Mouse (Mus musculus) hindbrain, embryonic 14.5 days (tissue): ENCODE results near the gene Get4. TPM values are rescaled to one million over a fixed set of nuclear protein-coding genes. Genes with fewer than 3 reads are reported as not detected.

Experiments
- ATAC-seq: fragments of 200-750 bp; cut with Nextera tagmentation; 2 replicates; pipeline ENCODE4 v1.8.0; 2017; ENCODE audit warnings: moderate number of reproducible peaks, mild to moderate bottlenecking, moderate TSS enrichment, moderate library complexity; ENCODE audit not compliant: low FRiP score
- DNase-seq: peaks from one replicate; pipeline ENCODE4 v3.0.0-alpha.2; 2015; ENCODE audit warnings: low spot score
- H3K27ac ChIP-seq: fragments of 300-500 bp; sonication (generic); 2 replicates; pipeline ENCODE4 v1.5.1; 2014; ENCODE audit warnings: mild to moderate bottlenecking, moderate library complexity
- H3K27me3 ChIP-seq: fragments of 300-500 bp; sonication (generic); 2 replicates; pipeline ENCODE4 v1.6.1; 2014; ENCODE audit warnings: mild to moderate bottlenecking, low read length, mixed read lengths; ENCODE audit not compliant: control insufficient read depth, insufficient read depth
- H3K36me3 ChIP-seq: fragments of 300-500 bp; sonication (generic); replicated peaks from 2 replicates; pipeline ENCODE4 v1.6.1; 2014; ENCODE audit not compliant: control insufficient read depth, insufficient read depth
- H3K4me1 ChIP-seq: fragments of 300-500 bp; sonication (generic); replicated peaks from 2 replicates; pipeline ENCODE4 v1.6.1; 2014; ENCODE audit warnings: antibody characterized with exemption, low read length, mixed read lengths; ENCODE audit not compliant: control insufficient read depth, insufficient read depth
- H3K4me2 ChIP-seq: fragments of 300-500 bp; sonication (generic); replicated peaks from 2 replicates; pipeline ENCODE4 v1.6.1; 2014; ENCODE audit warnings: mild to moderate bottlenecking, moderate library complexity
- H3K4me3 ChIP-seq: fragments of 300-500 bp; sonication (generic); replicated peaks from 2 replicates; pipeline ENCODE4 v1.5.1; 2014; ENCODE audit warnings: mild to moderate bottlenecking, low read length
- H3K9ac ChIP-seq: fragments of 300-500 bp; sonication (generic); 2 replicates; pipeline ENCODE4 v1.6.1; 2014
- H3K9me3 ChIP-seq: fragments of 300-500 bp; sonication (generic); 2 replicates; pipeline ENCODE4 v1.6.1; 2016; ENCODE audit warnings: low read length; ENCODE audit not compliant: control insufficient read depth
- WGBS: fragments of 180-500 bp; shearing (Covaris S2); extraction: QIAGEN DNeasy Blood & Tissue Kit; methylation state at CpG from one replicate; pipeline ENCODE4 v1.1.7; 2014; 5-methylcytosine and 5-hydroxymethylcytosine counted together
- polyA plus RNA-seq: library from polyadenylated mRNA; unstranded; fragments of >200 nt; fragmentation: Nextera tagmentation; extraction: Ambion mirVana; gene quantifications from 2 replicates; pipeline ENCODE4 v1.2.1, GENCODE M21; 2014

Gene Get4
- polyA plus RNA-seq, 1 experiment from 2014 or later = 116 TPM

- WGBS = under 1% methylated on average over 7 of the region's 7 CpGs
- peaks cover 23% of the 10 kb centered on the region for H3K4me1 ChIP-seq
Measured at GRCm38 (mm10) chr5:139252910-139253245, 754 bp downstream of the Get4 start.

GRCm38 (mm10) chr5:139253301-139253741 lies 1.2 kb downstream of the Get4 start:
- peak overlapping the region; percentile 84 for H3K9ac ChIP-seq
- no peak for ATAC-seq
- WGBS = 8% methylated on average over 6 of the region's 6 CpGs
- H3K4me3 ChIP-seq = peak overlapping the region; percentile 65
- H3K27ac ChIP-seq = peak overlapping the region; percentile 89
- H3K27me3 ChIP-seq = no peaks in the 10 kb centered on the region
- peaks cover 22% of the 10 kb centered on the region for H3K36me3 ChIP-seq
- DNase-seq = no peak
- H3K9me3 ChIP-seq = no peaks in the 10 kb centered on the region
- peak overlapping the region; percentile 92 for H3K4me2 ChIP-seq
- H3K4me1 ChIP-seq = peaks cover 23% of the 10 kb centered on the region

More at GRCm38 (mm10) chr5:139252910-139253245, 754 bp downstream of the Get4 start:
- H3K4me2 ChIP-seq = peak overlapping the region; percentile 92
- no peaks in the 10 kb centered on the region for H3K9me3 ChIP-seq
- no peaks in the 10 kb centered on the region for H3K27me3 ChIP-seq
- DNase-seq = peak; percentile 24
- ATAC-seq = no peak
- peak overlapping the region; percentile 84 for H3K9ac ChIP-seq
- H3K27ac ChIP-seq = peak overlapping the region; percentile 89
- peak overlapping the region; percentile 65 for H3K4me3 ChIP-seq
- peaks cover 27% of the 10 kb centered on the region for H3K36me3 ChIP-seq

- Histone ChIP-seq H3K4me1 (peaks cover 23% of the 10 kb centered on the region), H3K9ac (no peak overlapping the region), H3K9me3 (no peaks in the 10 kb centered on the region), H3K4me3 (no peak overlapping the region), H3K4me2 (no peak overlapping the region), H3K36me3 (peaks cover 13% of the 10 kb centered on the region), H3K27me3 (no peaks in the 10 kb centered on the region), H3K27ac (no peak overlapping the region)
- WGBS = 81% methylated on average over 6 of the region's 6 CpGs
- DNase-seq (no peak), ATAC-seq (no peak)
Measured at GRCm38 (mm10) chr5:139254938-139255337, 2.8 kb downstream of the Get4 start.

GRCm38 (mm10) chr5:139255777-139256176 lies 3.7 kb downstream of the Get4 start:
- no peak for DNase-seq
- H3K27ac ChIP-seq = no peak overlapping the region
- no peak overlapping the region for H3K4me3 ChIP-seq
- H3K9ac ChIP-seq = no peak overlapping the region
- H3K36me3 ChIP-seq = peaks cover 13% of the 10 kb centered on the region; the same call in 1 of the 2 replicates
- no peaks in the 10 kb centered on the region for H3K27me3 ChIP-seq
- WGBS = 95% methylated on average over 6 of the region's 6 CpGs
- no peak overlapping the region for H3K4me2 ChIP-seq
- no peaks in the 10 kb centered on the region for H3K9me3 ChIP-seq
- no peak for ATAC-seq
- H3K4me1 ChIP-seq = peaks cover 23% of the 10 kb centered on the region

- H3K4me2 ChIP-seq = no peak overlapping the region
- no peaks in the 10 kb centered on the region for H3K27me3 ChIP-seq
- H3K27ac ChIP-seq = no peak overlapping the region
- no peaks in the 10 kb centered on the region for H3K9me3 ChIP-seq
- peaks cover 22% of the 10 kb centered on the region for H3K4me1 ChIP-seq
- 77% methylated on average over 3 of the region's 3 CpGs for WGBS
- no peak overlapping the region for H3K9ac ChIP-seq
- H3K4me3 ChIP-seq = no peak overlapping the region
- ATAC-seq (no peak), DNase-seq (no peak)
- H3K36me3 ChIP-seq = peaks cover 18% of the 10 kb centered on the region; the same call in 1 of the 2 replicates
Measured at GRCm38 (mm10) chr5:139256211-139256765, 4.2 kb downstream of the Get4 start.

- H3K4me2 ChIP-seq = no peak overlapping the region
- H3K9ac ChIP-seq = no peak overlapping the region
- no peaks in the 10 kb centered on the region for H3K9me3 ChIP-seq
- H3K27ac ChIP-seq = no peak overlapping the region
- 96% methylated on average over 1 of the region's 1 CpGs for WGBS
- ATAC-seq (no peak), DNase-seq (no peak)
- H3K4me3 ChIP-seq = no peak overlapping the region
- H3K4me1 ChIP-seq = peaks cover 17% of the 10 kb centered on the region
- peaks cover 27% of the 10 kb centered on the region; the same call in 1 of the 2 replicates for H3K36me3 ChIP-seq
- no peaks in the 10 kb centered on the region for H3K27me3 ChIP-seq
Measured at GRCm38 (mm10) chr5:139257265-139257664, 5.1 kb downstream of the Get4 start.

GRCm38 (mm10) chr5:139257818-139258217 lies 5.7 kb downstream of the Get4 start:
- WGBS = 68% methylated on average over 4 of the region's 4 CpGs
- peaks cover 33% of the 10 kb centered on the region for H3K36me3 ChIP-seq
- DNase-seq = no peak
- peaks cover 17% of the 10 kb centered on the region for H3K4me1 ChIP-seq
- no peak overlapping the region for H3K4me3 ChIP-seq
- H3K9me3 ChIP-seq = no peaks in the 10 kb centered on the region
- H3K27me3 ChIP-seq = no peaks in the 10 kb centered on the region
- ATAC-seq = no peak
- H3K4me2 ChIP-seq = no peak overlapping the region
- no peak overlapping the region for H3K9ac ChIP-seq
- H3K27ac ChIP-seq = no peak overlapping the region

- no peak overlapping the region for H3K27ac ChIP-seq
- 94% methylated on average over 8 of the region's 8 CpGs for WGBS
- H3K9ac ChIP-seq = no peak overlapping the region
- ATAC-seq (no peak), DNase-seq (no peak)
- H3K4me3 ChIP-seq = no peak overlapping the region
- H3K4me1 ChIP-seq = peaks cover 12% of the 10 kb centered on the region
- H3K27me3 ChIP-seq = no peaks in the 10 kb centered on the region
- no peak overlapping the region for H3K4me2 ChIP-seq
- H3K36me3 ChIP-seq = peaks cover 40% of the 10 kb centered on the region
- H3K9me3 ChIP-seq = no peaks in the 10 kb centered on the region
Measured at GRCm38 (mm10) chr5:139258371-139259035, 6.4 kb downstream of the Get4 start.

- ATAC-seq (no peak), DNase-seq (no peak)
- no peaks in the 10 kb centered on the region for H3K9me3 ChIP-seq
- H3K27me3 ChIP-seq = no peaks in the 10 kb centered on the region
- WGBS = 91% methylated on average over 5 of the region's 5 CpGs
- H3K4me1 ChIP-seq = no peaks in the 10 kb centered on the region
- peaks cover 53% of the 10 kb centered on the region for H3K36me3 ChIP-seq
- H3K4me3 ChIP-seq = no peak overlapping the region
- H3K27ac ChIP-seq = no peak overlapping the region
- H3K4me2 ChIP-seq = no peak overlapping the region
- H3K9ac ChIP-seq = no peak overlapping the region
Measured at GRCm38 (mm10) chr5:139259853-139260252, 7.7 kb downstream of the Get4 start.
